Mouse (Mus musculus) mature B cell (primary cell): Measurements from ENCODE around the gene Limch1.

Source experiments
- in situ Hi-C: fragments of 300-500 bp; cut with MboI; formaldehyde crosslinking; loops from 2 replicates; pipeline ENCODE4 v1.14.3; 2019

Gene Limch1

DNA sequence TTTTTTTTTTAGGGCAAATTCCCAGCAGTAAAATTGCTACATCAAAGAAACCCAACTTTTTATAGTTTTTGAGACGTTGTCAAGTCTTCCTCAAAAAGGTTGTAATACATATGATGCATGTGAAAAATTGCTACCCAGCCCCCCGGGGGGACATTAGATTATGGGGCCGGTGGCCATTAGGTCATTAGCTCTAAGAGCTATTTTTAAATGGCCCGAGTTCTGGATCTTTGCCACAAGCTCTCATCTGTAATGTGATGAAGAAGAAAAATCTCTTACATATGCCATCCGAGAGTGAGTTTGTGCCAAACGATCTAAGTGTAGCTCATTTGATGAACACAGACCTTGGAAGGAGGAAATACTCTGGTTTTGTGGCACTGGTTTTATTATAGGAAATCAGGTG lies 183.7 kb downstream of the Limch1 start:
- in situ Hi-C loops, result no loop called here

DNA sequence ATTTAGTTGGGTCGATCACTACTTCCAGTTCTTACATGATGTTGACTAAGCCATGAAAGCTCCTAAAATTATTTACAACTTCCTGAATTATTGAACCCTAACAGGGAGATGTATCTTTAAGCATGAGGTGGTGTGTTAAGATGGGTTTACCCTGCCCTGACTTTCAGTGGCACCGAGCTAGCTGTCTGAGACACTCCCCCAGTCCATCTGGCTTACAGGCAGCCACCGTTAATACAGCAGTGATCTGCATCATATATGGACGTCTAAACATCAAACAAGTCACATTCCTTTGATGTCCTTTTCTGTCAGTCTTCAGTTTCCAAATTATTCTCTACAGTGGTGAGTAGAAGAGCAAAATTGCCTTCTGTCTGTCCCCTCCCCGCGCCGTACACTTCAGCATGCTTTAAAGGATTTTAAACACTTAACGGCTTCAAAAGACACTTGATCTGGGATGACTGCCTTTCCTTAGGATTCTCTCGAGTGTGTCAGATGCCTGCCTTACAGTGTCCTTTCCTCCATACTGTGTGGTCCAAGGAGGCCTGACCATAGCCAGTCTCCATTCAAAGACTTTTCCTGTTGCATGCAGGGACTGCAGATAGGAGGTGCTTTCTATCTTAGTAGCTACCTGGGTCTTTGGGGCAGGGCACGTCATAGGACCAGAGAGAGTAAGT lies 187.6 kb downstream of the Limch1 start:
- in situ Hi-C loops, result no loop called here

DNA sequence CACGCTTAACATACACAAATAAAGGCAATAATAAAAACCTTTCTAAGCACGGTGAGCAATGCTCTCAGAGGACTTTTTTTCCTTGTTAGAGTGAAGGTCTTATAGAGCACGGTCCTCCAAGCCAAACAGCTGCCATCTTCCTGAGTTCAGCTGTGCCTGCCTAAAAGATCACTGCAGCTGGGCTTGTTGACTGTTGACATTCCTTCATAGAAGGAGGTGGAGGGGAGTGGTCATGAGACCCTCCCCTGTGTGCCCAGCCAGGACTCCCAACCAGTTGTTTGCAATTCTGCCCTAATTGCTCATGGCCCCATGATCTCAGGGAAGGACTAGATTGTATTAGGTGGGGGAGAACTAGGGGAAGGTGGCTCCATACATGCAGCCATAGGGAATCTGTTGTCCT lies 189.0 kb downstream of the Limch1 start:
- in situ Hi-C loops, result no loop called here

DNA sequence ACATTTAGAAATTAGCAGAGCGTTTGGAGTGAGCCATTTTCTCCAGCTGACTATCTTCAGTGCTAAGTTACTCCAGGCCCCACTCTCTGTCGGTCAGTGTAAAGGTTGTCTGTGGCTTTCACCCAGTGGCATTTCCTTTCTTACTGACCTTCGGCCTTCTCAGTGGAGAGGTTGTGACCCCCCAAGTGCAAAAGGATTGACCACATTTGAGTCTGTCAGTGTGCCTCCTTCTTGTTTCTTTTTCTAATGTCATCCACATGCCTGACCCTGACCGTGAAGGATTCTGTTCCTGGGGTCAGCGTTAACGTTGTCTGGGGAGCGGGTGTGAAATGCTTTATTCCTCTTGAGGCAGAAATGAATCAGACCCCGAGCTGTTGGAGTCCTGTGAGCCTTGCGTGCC lies 191.7 kb downstream of the Limch1 start:
- in situ Hi-C loops, result no loop called here

DNA sequence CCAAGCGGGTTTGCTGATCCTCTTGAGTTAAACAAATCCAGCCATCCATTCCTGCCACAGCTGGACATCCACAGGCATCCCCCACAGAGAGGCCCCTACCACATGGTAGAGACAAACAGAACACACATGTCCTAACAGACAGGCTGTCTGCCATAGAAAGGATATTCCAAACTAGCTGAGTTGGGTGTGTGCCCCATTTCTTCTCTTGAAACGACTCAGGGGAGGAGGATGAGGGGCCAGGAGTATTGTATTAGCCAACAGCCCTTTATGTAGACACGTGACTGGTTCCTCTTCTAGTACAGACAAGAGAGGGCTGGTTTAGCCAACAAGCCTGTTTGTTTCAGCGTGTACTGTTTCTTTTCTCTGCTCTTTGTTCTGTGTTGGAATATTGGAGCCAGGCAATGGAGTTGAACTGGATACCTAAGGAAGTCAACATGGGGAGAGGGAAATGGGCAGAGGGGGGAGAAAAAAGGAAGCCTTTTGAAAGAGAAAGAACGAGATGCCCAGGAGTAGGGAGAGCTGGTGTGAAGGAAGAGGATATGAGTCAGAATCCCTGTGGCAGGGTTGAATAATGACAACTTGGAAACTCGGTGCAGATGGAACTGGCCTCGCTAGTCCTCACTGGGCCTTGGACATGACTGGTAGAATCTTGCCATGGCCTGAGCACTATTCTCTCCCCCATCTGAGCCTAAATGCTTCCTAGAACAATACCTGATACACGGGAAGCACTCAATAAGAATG lies 196.3 kb downstream of the Limch1 start:
- in situ Hi-C loops, result no loop called here

DNA sequence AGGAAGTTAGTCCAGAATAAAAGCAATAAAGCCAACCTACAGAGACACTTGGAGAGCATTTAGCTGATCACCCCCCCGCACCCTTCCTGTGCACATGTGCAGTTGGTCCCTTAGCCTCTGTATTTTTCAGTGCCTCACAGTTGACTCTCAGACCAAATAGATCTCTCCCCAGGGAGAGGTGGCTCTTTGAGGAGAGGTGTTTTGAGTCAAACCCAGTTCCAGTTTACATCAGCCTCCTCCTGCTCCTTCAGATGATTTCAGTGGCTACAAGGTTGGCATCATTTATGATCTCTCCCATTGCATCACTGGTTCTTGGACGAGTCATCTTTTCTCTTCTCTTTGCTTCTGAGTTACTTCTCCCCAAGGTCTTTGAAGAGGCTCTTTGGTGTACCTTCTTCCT lies 197.3 kb downstream of the Limch1 start:
- in situ Hi-C loops, result no loop called here

DNA sequence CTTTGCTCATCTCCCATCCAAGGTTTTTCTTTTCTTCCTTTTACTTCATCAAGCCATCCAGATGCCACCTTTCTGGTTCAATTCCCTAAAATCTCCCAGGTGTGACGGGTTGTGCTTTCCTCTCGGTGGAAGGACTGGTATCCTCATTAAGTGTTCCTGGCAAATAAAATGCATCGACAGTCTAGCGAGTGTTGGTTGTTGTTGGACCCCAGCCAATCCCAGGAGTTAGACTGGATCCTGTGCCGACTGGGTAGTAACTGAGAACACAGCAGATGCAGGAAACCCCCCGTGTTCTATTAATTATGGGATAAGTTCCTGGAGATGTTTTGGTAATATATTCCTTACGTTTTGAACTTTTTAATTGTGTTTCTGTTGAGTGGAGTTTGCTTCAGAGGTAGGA lies 197.9 kb downstream of the Limch1 start:
- in situ Hi-C loops, result no loop called here

DNA sequence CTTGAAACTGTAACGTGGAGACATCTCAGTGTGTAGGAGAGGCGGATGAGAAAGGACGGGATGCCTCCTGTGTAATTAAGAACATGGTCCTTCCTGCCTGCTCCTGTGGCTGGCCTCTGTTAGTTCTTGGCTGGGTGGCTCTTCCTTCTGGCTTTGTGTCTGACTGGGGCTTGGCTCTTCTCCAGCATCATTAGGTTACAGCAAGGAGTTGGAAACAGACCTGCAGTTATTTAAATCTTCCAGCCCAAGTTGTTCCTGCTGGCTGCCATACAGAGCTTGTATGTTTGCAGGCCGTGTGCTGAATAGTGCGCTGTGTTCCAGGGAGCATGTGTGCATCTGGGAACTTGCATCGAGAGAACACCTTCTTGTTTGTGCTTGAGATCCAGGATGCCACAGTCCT lies 202.3 kb downstream of the Limch1 start:
- in situ Hi-C loops, result no loop called here

DNA sequence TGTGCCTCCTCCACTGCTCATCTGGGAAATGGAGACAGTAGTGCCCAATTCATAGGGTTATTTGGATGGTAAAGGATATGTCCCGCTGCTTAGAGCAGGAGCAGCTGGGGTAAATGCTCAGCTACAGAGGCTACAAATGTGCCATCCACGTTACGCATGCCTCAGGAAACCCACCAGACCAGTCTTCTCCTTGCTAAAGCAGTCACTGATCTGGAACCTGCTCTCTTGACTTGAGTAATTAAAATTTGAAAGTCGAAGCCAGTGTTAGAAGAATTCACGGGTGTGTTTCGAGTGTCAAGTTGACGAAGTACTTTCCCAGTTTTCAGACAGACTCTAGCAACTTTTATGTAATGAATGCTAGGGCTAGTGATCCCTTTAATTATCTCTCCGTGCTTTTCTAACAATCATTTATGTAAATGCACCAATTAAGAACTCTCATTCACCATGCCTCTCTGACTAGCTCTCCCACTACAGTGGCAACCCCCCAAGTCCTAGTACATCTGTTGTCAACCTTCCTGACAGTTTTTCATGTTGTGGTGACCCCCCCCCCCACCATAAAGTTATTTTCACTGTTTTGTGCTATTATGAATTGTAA lies 203.6 kb downstream of the Limch1 start:
- in situ Hi-C loops, result no loop called here

DNA sequence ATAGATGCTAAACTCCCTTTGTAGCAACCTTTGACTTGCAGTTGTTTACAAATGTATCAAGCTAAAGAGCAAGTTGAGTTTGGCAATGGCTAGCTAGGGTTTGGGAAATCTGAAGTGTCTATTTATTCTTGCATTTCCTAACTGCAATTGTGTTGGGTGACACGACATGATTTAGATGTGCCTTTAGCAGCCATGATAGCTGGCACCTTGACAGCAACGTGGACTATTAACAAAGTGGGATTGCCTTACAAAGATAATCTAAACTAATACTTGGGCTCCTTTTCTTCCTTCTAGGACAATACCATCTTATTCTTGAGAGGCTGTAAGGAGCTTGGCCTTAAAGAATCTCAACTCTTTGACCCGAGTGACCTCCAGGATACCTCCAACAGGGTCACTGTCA lies 207.7 kb downstream of the Limch1 start:
- in situ Hi-C loops, result no loop called here

DNA sequence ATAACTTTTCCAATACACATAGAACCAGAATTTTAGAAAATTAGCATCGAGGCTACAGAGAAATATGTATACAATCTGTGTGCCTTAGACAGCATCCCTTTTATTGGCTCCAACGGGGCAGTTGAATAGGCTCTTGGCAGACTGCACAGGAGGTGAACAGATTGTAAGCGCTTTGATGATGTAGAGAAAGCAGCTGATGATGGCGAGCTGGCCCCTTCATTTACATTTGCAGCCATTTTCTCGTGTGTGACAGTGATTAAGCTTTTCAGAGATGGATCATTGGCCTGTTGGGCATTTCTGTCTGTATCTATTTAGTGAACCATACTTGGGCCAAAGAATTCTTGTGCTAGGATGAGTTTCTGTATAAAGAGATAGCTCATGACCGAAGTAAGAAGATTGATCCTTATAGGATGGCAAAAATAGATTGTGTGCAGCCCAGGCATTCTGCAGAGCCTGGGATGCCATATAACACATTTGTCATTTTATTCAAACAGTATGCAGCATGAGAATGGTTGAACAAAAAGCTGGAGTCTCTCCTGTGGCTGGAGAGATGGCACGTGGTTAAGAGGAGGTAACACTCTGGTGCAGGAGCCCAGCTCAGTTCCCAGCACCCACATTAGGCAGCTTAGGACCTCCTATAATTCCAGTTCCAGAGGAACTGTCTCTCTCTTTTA lies 208.5 kb downstream of the Limch1 start:
- in situ Hi-C loops, result no loop called here

DNA sequence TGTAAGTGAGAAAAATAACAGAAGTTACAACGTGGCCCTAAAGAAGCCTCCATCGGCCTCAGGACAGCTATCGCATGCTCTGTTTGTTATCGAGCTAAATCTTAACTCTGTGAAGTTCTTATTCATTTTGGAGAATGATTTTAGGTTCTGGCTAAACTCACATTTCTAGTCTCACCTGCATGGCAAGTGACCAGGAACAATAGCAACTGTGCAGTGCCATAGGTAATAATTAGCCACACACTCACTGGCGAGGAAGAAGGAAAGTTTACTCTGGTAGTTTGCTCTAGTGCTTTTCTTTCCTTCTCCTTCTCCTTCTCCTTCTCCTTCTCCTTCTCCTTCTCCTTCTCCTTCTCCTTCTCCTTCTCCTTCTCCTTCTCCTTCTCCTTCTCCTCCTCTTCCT lies 209.6 kb downstream of the Limch1 start:
- in situ Hi-C loops, result no loop called here

DNA sequence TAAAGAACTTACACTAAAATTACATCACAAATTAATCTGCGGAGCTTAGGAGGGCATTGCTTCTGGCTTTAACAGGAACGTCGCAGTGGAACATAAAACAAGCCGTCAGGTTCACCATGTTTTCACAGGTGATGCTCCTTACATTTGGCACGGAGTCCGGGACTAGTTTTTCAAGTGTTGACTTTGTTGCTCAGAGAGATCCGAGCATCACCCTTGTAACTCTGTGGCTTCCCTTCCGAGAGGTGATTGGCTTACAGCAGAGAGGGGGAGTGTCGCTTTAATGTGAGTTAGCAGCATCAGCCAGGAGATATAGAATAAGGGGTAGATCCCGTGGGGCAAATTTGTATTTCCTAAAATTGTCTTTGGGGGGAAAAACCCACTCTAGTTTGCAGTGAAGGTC lies 212.0 kb downstream of the Limch1 start:
- in situ Hi-C loops, result no loop called here

DNA sequence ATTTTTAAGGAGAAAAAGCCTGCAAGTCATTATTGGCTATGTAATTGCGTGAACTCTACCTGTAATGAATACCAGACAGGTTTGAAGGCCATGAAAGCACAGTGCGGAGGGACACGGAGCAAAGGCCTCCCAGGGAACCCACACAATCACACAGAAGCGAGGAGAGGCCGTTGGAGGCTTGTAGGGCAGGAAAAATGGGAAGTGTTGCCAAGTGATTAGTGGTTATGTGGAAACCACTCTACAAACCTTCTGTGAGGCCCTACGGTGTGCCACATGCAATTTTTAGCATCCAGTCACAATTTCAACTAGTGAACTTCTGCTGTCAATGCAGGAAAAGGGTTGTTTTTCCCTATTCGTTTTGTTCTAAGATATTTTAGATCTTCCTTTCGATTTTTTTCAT lies 212.5 kb downstream of the Limch1 start:
- in situ Hi-C loops, result no loop called here

DNA sequence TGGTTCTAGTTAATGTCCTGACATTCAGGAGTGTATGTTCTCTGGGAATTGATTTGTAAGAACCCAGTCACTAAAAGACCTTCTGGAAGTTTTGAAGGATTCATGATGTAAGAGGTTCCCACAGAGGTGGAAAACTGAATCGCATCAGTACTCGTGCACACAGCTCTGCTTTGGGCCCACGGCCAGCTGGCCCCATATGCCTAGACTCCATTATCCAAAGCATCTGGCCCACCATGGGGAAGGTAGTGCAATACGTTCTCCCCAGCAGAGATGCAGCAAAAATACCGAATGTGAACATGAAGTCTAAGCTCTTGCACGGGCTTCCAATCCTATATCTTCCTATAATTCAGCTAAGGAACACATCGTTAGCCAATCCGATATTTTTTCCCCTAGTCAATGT lies 214.3 kb downstream of the Limch1 start:
- in situ Hi-C loops, result no loop called here

DNA sequence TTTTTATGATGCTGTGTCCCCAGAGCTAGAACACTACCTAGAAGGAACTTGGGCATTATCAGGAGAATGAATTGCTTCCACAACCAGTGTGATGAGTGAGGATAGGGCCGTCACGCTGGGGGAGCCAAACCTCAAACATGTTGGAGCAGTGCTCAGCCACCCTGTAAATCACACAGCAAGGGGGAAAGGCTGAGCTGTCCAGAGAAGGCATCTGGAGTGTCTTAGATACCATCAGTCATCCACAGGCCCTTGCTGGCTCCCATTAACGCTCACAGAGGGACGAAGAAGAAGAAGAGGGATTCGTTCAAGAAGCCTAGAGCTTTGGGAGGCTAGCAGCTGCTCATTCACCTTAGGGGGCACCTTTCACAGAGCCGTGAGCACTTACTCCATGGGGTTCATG lies 219.8 kb downstream of the Limch1 start:
- in situ Hi-C loops, result no loop called here

DNA sequence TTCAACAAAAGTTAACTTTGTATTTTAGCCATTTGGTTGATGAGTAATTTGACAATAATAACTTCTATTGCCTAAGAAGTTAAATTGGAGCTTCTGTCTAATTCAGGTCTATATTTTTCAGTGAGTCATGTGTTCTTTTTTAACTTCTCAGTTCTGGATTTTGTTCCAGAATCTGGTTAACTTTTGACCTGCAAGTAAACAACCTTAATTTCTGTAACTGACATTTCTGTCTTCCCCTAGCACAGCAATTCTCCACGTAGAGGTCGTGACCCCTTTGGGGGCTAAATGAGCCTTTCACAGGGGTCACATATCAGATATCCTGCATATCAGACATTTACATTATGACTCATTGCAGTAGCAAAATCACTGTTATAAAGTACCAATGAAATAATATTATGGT lies 221.5 kb downstream of the Limch1 start:
- in situ Hi-C loops, result no loop called here

DNA sequence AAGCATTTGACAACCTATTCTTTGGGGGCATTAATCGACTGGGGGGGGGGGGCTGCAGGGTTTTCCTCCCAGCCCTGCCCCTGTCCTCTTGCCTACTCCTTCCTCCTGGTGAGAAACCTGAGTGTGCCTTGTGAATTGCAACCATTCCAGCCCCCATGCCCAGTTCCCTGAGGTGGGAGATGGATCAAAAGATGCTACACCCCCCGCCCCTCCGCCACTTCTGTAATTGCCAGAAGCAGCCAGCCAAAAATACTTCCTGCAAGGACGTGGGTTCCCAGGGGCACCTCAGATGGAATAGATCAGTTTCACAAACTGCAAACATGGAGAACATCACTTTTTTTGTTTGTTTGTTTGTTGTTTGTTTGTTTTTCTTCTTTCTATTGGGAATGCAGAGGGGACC lies 222.0 kb downstream of the Limch1 start:
- in situ Hi-C loops, result no loop called here

DNA sequence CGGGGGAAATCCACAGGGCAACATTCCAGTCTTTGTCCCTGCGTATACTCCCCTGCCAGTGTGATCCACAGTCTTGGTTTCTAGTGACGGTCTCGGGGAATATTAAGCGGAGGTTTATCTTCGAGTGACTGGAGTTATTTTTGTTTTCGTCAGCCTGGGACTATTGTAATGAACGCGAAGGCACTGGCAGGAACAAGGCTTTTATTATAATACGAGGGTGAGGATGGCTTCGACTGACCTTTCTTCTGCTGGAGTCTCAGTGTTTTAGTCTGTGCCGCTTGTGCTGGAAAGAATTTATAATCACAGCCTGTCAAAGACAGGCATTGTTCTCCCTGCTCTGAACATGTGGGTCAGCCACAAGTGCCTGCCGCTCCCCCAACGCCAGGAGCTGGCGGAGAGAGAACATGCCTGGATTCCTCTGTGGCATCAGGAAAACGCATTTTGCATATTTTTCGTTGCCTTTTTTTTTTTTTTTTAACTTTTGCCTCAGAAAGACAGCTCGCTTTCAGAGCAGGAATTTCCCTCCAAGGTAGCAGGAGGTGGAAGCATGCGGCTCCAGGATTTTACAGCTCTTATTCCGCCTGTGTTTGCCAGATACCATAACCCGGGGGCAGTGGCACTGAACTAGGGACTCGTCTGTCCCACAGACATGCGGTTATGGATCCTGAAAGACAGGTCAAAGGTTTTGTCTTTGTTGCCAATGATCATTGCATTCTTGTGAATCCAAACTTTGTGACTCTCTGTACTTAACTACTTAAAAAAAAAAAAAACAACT lies 222.6 kb downstream of the Limch1 start:
- in situ Hi-C loops, result no loop called here

DNA sequence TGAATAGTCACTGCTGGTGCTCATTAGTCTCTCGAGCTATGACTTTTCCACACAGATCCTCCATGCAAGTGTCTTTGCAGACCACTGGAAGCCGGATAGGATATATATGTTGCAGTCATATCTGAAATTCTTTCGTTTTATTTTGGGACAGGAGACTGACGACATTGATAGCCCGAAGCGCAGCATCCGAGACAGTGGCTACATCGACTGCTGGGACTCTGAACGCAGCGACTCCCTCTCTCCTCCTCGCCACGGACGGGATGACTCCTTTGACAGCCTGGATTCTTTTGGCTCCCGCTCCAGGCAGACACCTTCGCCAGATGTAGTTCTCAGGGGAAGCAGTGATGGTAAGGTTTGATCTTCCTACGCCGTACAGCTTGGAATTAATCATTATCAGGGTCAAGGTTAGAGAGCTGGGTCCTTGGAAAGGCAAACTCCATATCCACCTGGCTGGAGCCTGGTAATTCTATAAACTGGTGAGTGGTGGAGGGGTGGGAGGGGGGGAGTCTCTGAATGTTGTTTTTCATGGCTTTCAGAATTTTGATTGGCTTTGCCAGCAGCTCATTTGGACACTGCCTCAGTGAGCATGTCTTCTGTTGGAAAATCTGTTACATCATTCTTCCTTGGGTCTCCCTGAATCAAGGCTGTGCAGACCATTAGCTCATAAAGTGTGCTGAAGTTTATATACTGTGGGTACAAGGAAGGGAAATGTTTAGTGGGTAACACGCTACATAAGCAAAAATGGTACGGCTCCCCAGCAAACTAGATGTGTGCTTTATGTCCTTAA lies 223.5 kb downstream of the Limch1 start:
- in situ Hi-C loops, result no loop called here

DNA sequence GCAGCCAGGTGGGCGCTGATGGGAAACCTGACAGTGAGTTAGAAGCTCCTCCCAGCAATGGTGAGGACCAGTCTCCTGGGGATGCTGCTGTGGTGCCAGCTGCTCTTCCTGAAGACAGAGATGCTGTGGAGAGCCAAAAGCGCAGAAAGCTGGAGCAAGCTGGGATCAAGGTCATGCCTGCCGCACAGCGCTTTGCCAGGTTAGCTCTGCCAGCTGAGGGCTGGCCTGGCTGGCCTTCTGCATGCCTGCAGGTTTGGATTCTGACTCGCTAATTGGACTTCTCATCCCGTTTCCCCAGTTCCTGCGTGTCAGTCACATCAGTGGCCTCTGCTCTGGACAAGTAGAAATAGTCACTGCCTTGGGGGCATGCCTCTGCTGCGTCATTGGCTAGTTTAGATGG lies 230.0 kb downstream of the Limch1 start:
- in situ Hi-C loops, result no loop called here
